Mouse (Mus musculus): ENCODE measurements around the gene Efcab3.

- TF ChIP-seq EP300 (IDR thresholded peaks at IDR 0.05; ENCODE audit: insufficient read depth, low read depth, low read length) (no peak), POLR2A (IDR thresholded peaks at IDR 0.05; ENCODE audit: insufficient read depth, low read depth, low read length) (no peak)
These were observed 28.3 kb upstream of the Efcab3 start for GRCm38 (mm10) chr11:105035081-105035480.

Data from heart, adult 2 months (tissue).